Mouse (Mus musculus): ENCODE data around the gene Prb1. TPM values are rescaled to one million over a fixed set of nuclear protein-coding genes. Genes with fewer than 3 reads are reported as not detected.

The Prb1 gene
- not detected for polyA plus RNA-seq (2014; fragmentation: Illumina TruSeq; extraction: RNeasy Lipid Tissue Mini Kit (QIAGEN cat#74804); ENCODE audit: low read depth, low replicate concordance)

DNA sequence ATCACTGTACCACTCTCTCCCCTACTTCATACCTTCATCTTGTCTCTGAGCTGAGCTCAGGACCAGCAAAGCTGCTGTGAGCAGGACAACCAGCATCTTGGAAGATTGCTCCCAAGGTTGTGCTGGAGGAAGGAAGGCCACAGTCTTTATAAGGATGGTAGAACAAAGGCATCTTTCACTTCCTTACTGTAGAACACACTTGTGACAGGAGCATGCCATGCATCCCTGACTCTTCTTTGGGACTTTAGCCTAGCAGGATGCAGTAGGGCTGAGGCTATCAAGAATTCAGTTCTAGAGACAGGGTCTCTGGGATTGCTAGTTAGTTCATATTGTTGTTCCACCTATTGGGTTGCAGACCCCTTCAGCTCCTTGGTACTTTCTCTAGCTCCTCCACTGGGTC is at the start of gene Prb1:
TSS of gene Prb1 (minus strand) at position 101 of the 400 bp plus-strand sequence.

Other genes starting within 250 kb of the Prb1 start
- gene Prpmp5, start 104.2 kb upstream of the Prb1 start, polyA plus RNA-seq (2014; fragmentation: Illumina TruSeq; extraction: RNeasy Lipid Tissue Mini Kit (QIAGEN cat#74804); ENCODE audit: low read depth, low replicate concordance) = not detected
- gene Gm8882, start 153.6 kb upstream of the Prb1 start, polyA plus RNA-seq (2014; fragmentation: Illumina TruSeq; extraction: RNeasy Lipid Tissue Mini Kit (QIAGEN cat#74804); ENCODE audit: low read depth, low replicate concordance) = not detected